Comparison of ENCODE assay signal across 18 mouse cellular contexts in the genomic region with DNA sequence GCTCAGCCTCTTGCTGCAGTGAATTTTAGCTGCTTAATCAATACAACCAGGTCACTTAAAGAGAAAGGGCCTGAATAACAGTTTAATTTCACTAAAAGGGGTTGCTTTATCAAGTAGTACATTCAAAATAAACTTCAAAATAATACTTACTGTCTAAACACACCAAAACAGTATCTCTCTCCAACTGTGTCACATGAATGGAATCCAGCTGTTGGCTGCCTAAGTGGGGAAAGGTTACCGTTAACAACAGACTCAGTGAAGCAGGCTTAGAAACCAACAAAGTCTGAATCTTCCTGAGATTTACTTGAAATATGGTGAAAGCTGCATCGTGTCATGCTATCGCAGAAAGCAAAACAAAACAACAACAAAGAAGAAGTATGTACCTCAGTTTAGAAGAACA. TPM values are rescaled to one million over a fixed set of nuclear protein-coding genes. Genes with fewer than 3 reads are reported as not detected.
A peak's percentile ranks its signal among the peaks of the same experiment; 100 is the strongest.
DNase-seq lines count a peak whose midpoint lies in the region; ATAC-seq and TF ChIP-seq lines count a peak whose summit lies in the region.
"Had no signal": no experiment of that assay in that cellular context is flagged by ENCODE, and none has a peak within 500 bp of the region (broad histone marks: within the 10 kb centered on the region; RNA-seq: fewer than 3 reads in every experiment).

No protein-coding gene starts in this region.

- TF ChIP-seq EP300 in stomach, postnatal 0 days (optimal IDR thresholded peaks at IDR 0.05): no peak

- H3K4me2 ChIP-seq in kidney, embryonic 16.5 days (replicated peaks; ENCODE audit: low read depth, low read length): no peak overlapping the region
- no peak overlapping the region for H3K4me2 ChIP-seq in stomach, embryonic 15.5 days
- H3K4me2 ChIP-seq in stomach, postnatal 0 days (replicated peaks; ENCODE audit: low read depth): no peak overlapping the region
- no peak overlapping the region for H3K4me2 ChIP-seq in stomach, embryonic 16.5 days (ENCODE audit: low read depth, low read length)
- H3K4me2 ChIP-seq: hindbrain, embryonic 14.5 days; midbrain, embryonic 15.5 days had no signal

- no peaks in the 10 kb centered on the region for H3K27me3 ChIP-seq in kidney, embryonic 16.5 days (ENCODE audit: insufficient read depth, low read length)
- no peaks in the 10 kb centered on the region for H3K27me3 ChIP-seq in stomach, embryonic 15.5 days (replicated peaks)
- no peaks in the 10 kb centered on the region for H3K27me3 ChIP-seq in stomach, postnatal 0 days (ENCODE audit: control insufficient read depth, insufficient read depth, low read length)
- H3K27me3 ChIP-seq in stomach, embryonic 16.5 days (ENCODE audit: control insufficient read depth, insufficient read depth, low read length): no peaks in the 10 kb centered on the region
- H3K27me3 ChIP-seq: CH12.LX; midbrain, embryonic 15.5 days had no signal

- H3K4me1 ChIP-seq in kidney, embryonic 16.5 days (ENCODE audit: insufficient read depth, low read length): peaks cover 9% of the 10 kb centered on the region
- peaks cover 16% of the 10 kb centered on the region; the same call in 1 of the 2 replicates for H3K4me1 ChIP-seq in stomach, embryonic 15.5 days
- H3K4me1 ChIP-seq in stomach, postnatal 0 days (replicated peaks; ENCODE audit: control insufficient read depth, insufficient read depth): no peaks in the 10 kb centered on the region
- H3K4me1 ChIP-seq in stomach, embryonic 16.5 days (ENCODE audit: control insufficient read depth, insufficient read depth, low read length): peaks cover 12% of the 10 kb centered on the region
- H3K4me1 ChIP-seq: midbrain, embryonic 15.5 days had no signal

- WGBS in kidney, embryonic 16.5 days: 63% methylated on average over 3 of the region's 3 CpGs
- 53% methylated on average over 3 of the region's 3 CpGs for WGBS in stomach, embryonic 15.5 days
- WGBS in stomach, postnatal 0 days: 51% methylated on average over 3 of the region's 3 CpGs
- WGBS in stomach, embryonic 16.5 days: 53% methylated on average over 3 of the region's 3 CpGs

- peak; percentile 77 for DNase-seq in heart, adult 11 months
- DNase-seq in heart, postnatal 36 days: no peak
- DNase-seq in kidney, adult 11 months: no peak
- DNase-seq in stomach, postnatal 0 days (ENCODE audit: low spot score): no peak
- DNase-seq in thymus, postnatal 36 days: no peak
- DNase-seq: adrenal gland, postnatal 14 days; forebrain, postnatal 0 days; gastrocnemius, postnatal 14 days; kidney, adult 18-20 months; retina, postnatal 1 day; right cerebral cortex, postnatal 4 days had no signal

- TF ChIP-seq CTCF in stomach, postnatal 0 days (IDR thresholded peaks at IDR 0.05; ENCODE audit: low read depth): no peak

- H3K9me3 ChIP-seq in kidney, embryonic 16.5 days (ENCODE audit: low read length): no peaks in the 10 kb centered on the region
- H3K9me3 ChIP-seq in stomach, embryonic 15.5 days: no peaks in the 10 kb centered on the region
- no peaks in the 10 kb centered on the region for H3K9me3 ChIP-seq in stomach, postnatal 0 days (ENCODE audit: control insufficient read depth, low read length)
- H3K9me3 ChIP-seq in stomach, embryonic 16.5 days (replicated peaks; ENCODE audit: control insufficient read depth, low read length): no peaks in the 10 kb centered on the region
- H3K9me3 ChIP-seq: midbrain, embryonic 15.5 days had no signal

- peaks cover 50% of the 10 kb centered on the region for H3K36me3 ChIP-seq in kidney, embryonic 16.5 days (ENCODE audit: insufficient read depth, low read length)
- peaks cover 19% of the 10 kb centered on the region for H3K36me3 ChIP-seq in stomach, embryonic 15.5 days
- 0 out of 2 replicates have a peak, but pooled peaks cover 8% of the 10 kb centered on the region for H3K36me3 ChIP-seq in stomach, postnatal 0 days (ENCODE audit: control insufficient read depth, insufficient read depth, low read length)
- H3K36me3 ChIP-seq in stomach, embryonic 16.5 days (ENCODE audit: control insufficient read depth, insufficient read depth, low read length): peaks cover 10% of the 10 kb centered on the region

- H3K4me3 ChIP-seq in kidney, embryonic 16.5 days (ENCODE audit: low read length): no peak overlapping the region
- no peak overlapping the region for H3K4me3 ChIP-seq in stomach, embryonic 15.5 days (replicated peaks)
- no peak overlapping the region for H3K4me3 ChIP-seq in stomach, postnatal 0 days (ENCODE audit: low read depth, low read length)
- H3K4me3 ChIP-seq in stomach, embryonic 16.5 days (replicated peaks; ENCODE audit: low read length): no peak overlapping the region
- H3K4me3 ChIP-seq: midbrain, embryonic 15.5 days had no signal

- H3K9ac ChIP-seq in kidney, embryonic 16.5 days (replicated peaks; ENCODE audit: low read length): no peak overlapping the region
- no peak overlapping the region for H3K9ac ChIP-seq in stomach, embryonic 15.5 days
- H3K9ac ChIP-seq in stomach, postnatal 0 days (ENCODE audit: low read length): no peak overlapping the region
- no peak overlapping the region for H3K9ac ChIP-seq in stomach, embryonic 16.5 days (ENCODE audit: low read length)
- H3K9ac ChIP-seq: forebrain, postnatal 0 days; hindbrain, embryonic 14.5 days; liver, embryonic 14.5 days; midbrain, embryonic 15.5 days had no signal

- H3K27ac ChIP-seq in kidney, embryonic 16.5 days (ENCODE audit: low read length): peak overlapping the region; percentile 54; the same call in 1 of the 2 replicates
- H3K27ac ChIP-seq in stomach, embryonic 15.5 days: peak overlapping the region; percentile 16; the same call in 1 of the 2 replicates
- H3K27ac ChIP-seq in stomach, postnatal 0 days (replicated peaks): no peak overlapping the region
- peak overlapping the region; percentile 28; the same call in 1 of the 2 replicates for H3K27ac ChIP-seq in stomach, embryonic 16.5 days (ENCODE audit: low read length)
- H3K27ac ChIP-seq: hindbrain, embryonic 14.5 days; liver, embryonic 14.5 days; midbrain, embryonic 15.5 days had no signal

- no peak for ATAC-seq in kidney, embryonic 16.5 days (ENCODE audit: low FRiP score, low TSS enrichment)
- no peak for ATAC-seq in stomach, embryonic 15.5 days (ENCODE audit: insufficient read depth, low FRiP score, low read depth)
- no peak for ATAC-seq in stomach, postnatal 0 days (ENCODE audit: low FRiP score, low TSS enrichment)
- ATAC-seq in stomach, embryonic 16.5 days (ENCODE audit: insufficient read depth, low FRiP score): no peak
- ATAC-seq: forebrain, postnatal 0 days; midbrain, embryonic 15.5 days had no signal

- intact Hi-C loops in heart, postnatal 36 days (cut with DNase I): loop anchor here (5.0 kb wide), 1 partner anchor 81 kb away; no protein-coding TSS in a partner anchor

RNA-seq across cellular contexts. Expression of gene Cdkl1, which starts 21.9 kb away (rescaled TPM):
- total RNA-seq in heart, postnatal 36 days (2021): 10 to 100 TPM in 1 of 2 experiments, 1 to 10 TPM in 1; 6.3 to 13.9 TPM
- polyA plus RNA-seq in kidney, embryonic 16.5 days (2015; fragmentation: Nextera tagmentation; extraction: Ambion mirVana): 25.7 and 32.4 TPM in 2 replicates
- 4.2 and 5.5 TPM in 2 replicates for polyA plus RNA-seq in stomach, embryonic 15.5 days (2015; fragmentation: Nextera tagmentation; extraction: Ambion mirVana)
- polyA plus RNA-seq in stomach, postnatal 0 days (2015; fragmentation: Nextera tagmentation; extraction: Ambion mirVana): 2.0 and 2.3 TPM in 2 replicates
- polyA plus RNA-seq in stomach, embryonic 16.5 days (2015; fragmentation: Nextera tagmentation; extraction: Ambion mirVana): 2.6 and 2.8 TPM in 2 replicates
- total RNA-seq: CH12.LX had no signal
